In genomic region chr6:31204434-31204833, GRCm38 (mm10) we compare ENCODE assay signal across 25 mouse cellular contexts.
DNase-seq lines count a peak whose midpoint lies in the region; ATAC-seq and TF ChIP-seq lines count a peak whose summit lies in the region.
"Had no signal": no experiment of that assay in that cellular context is flagged by ENCODE, and none has a peak within 500 bp of the region (broad histone marks: within the 10 kb centered on the region; RNA-seq: fewer than 3 reads in every experiment).

No protein-coding gene starts in this region.

- peaks cover 2% of the 10 kb centered on the region; the same call in 1 of the 2 replicates for H3K36me3 ChIP-seq in kidney, adult 2 months (ENCODE audit: control insufficient read depth, insufficient read depth, low read length)
- H3K36me3 ChIP-seq in kidney, embryonic 16.5 days (ENCODE audit: insufficient read depth, low read length): no peaks in the 10 kb centered on the region
- H3K36me3 ChIP-seq: embryonic facial prominence, embryonic 10.5 days; embryonic facial prominence, embryonic 13.5 days; forebrain, embryonic 10.5 days; hindbrain, embryonic 10.5 days; hindbrain, embryonic 13.5 days; intestine, embryonic 15.5 days had no signal

- TF ChIP-seq CTCF in kidney, adult 2 months (conservative IDR thresholded peaks at IDR 0.05; ENCODE audit: insufficient read depth, insufficient read length, low read depth, low read length): no peak
- no peak for TF ChIP-seq CTCF in lung, adult 2 months (IDR thresholded peaks at IDR 0.05; ENCODE audit: insufficient read depth, low read length)

- peaks cover 29% of the 10 kb centered on the region for H3K4me1 ChIP-seq in kidney, adult 2 months (ENCODE audit: control insufficient read depth, insufficient read depth, low read length)
- no peaks in the 10 kb centered on the region for H3K4me1 ChIP-seq in kidney, embryonic 16.5 days (ENCODE audit: insufficient read depth, low read length)
- peaks cover 27% of the 10 kb centered on the region for H3K4me1 ChIP-seq in lung, adult 2 months (ENCODE audit: control insufficient read depth, insufficient read depth, low read length)
- H3K4me1 ChIP-seq: embryonic facial prominence, embryonic 10.5 days; embryonic facial prominence, embryonic 13.5 days; forebrain, embryonic 10.5 days; forebrain, embryonic 13.5 days; hindbrain, embryonic 10.5 days; hindbrain, embryonic 13.5 days; intestine, embryonic 15.5 days had no signal

- TF ChIP-seq POLR2A in kidney, adult 2 months (IDR thresholded peaks at IDR 0.05; ENCODE audit: low read depth, low read length): no peak
- no peak for TF ChIP-seq POLR2A in lung, adult 2 months (IDR thresholded peaks at IDR 0.05; ENCODE audit: borderline replicate concordance, extremely low read depth, low read depth, low read length)

- no peak overlapping the region for H3K4me3 ChIP-seq in kidney, adult 2 months (ENCODE audit: insufficient read depth, low read depth, low read length)
- no peak overlapping the region for H3K4me3 ChIP-seq in kidney, embryonic 16.5 days (ENCODE audit: low read length)
- H3K4me3 ChIP-seq in lung, adult 2 months (replicated peaks; ENCODE audit: extremely low read depth, low read depth, low read length): no peak overlapping the region
- H3K4me3 ChIP-seq: embryonic facial prominence, embryonic 10.5 days; embryonic facial prominence, embryonic 13.5 days; erythroblast, embryonic 14.5 days; forebrain, embryonic 10.5 days; forebrain, embryonic 13.5 days; hindbrain, embryonic 10.5 days; hindbrain, embryonic 13.5 days; intestine, embryonic 15.5 days had no signal

- no peak for ATAC-seq in CD4-positive, CD25-positive, alpha-beta regulatory T cell, adult 4 months
- ATAC-seq in kidney, embryonic 16.5 days (ENCODE audit: low FRiP score, low TSS enrichment): no peak
- ATAC-seq: forebrain, embryonic 13.5 days; forebrain, embryonic 16.5 days; hindbrain, embryonic 16.5 days; intestine, embryonic 15.5 days had no signal

- H3K27me3 ChIP-seq in kidney, adult 2 months (replicated peaks; ENCODE audit: control insufficient read depth, insufficient read depth, low read length): no peaks in the 10 kb centered on the region
- no peaks in the 10 kb centered on the region for H3K27me3 ChIP-seq in kidney, embryonic 16.5 days (ENCODE audit: insufficient read depth, low read length)
- H3K27me3 ChIP-seq: embryonic facial prominence, embryonic 13.5 days; forebrain, embryonic 13.5 days; intestine, embryonic 15.5 days had no signal

- H3K27ac ChIP-seq in kidney, adult 2 months (ENCODE audit: insufficient read depth, low read depth, low read length): peak overlapping the region; percentile 20; the same call in 1 of the 2 replicates
- no peak overlapping the region for H3K27ac ChIP-seq in kidney, embryonic 16.5 days (ENCODE audit: low read length)
- H3K27ac ChIP-seq: embryonic facial prominence, embryonic 10.5 days; embryonic facial prominence, embryonic 13.5 days; forebrain, embryonic 10.5 days; forebrain, embryonic 13.5 days; hindbrain, embryonic 10.5 days; hindbrain, embryonic 13.5 days; intestine, embryonic 15.5 days had no signal

- DNase-seq in CD4-positive, CD25-positive, alpha-beta regulatory T cell, adult 2 months (ENCODE audit: low read depth, low spot score): peak; percentile 3
- no peak for DNase-seq in kidney, adult 2 months
- peak; percentile 2 for DNase-seq in lung, adult 2 months
- no peak for DNase-seq in lung, postnatal 25 days (ENCODE audit: low spot score)
- DNase-seq: adrenal gland, adult 2 months; adrenal gland, postnatal 14 days; cerebellum, adult 11 months; cerebellum, adult 8-10 months; cerebellum, postnatal 10 days; embryo, embryonic 11 days; gastrocnemius, postnatal 25 days; heart, postnatal 36 days had no signal

- H3K4me2 ChIP-seq in kidney, embryonic 16.5 days (replicated peaks; ENCODE audit: low read depth, low read length): no peak overlapping the region
- H3K4me2 ChIP-seq: embryonic facial prominence, embryonic 13.5 days; forebrain, embryonic 13.5 days; heart, embryonic 11.5 days; hindbrain, embryonic 13.5 days; intestine, embryonic 15.5 days had no signal

- H3K9me3 ChIP-seq in kidney, embryonic 16.5 days (ENCODE audit: low read length): no peaks in the 10 kb centered on the region
- H3K9me3 ChIP-seq: embryonic facial prominence, embryonic 10.5 days; embryonic facial prominence, embryonic 13.5 days; forebrain, embryonic 10.5 days; forebrain, embryonic 13.5 days; hindbrain, embryonic 10.5 days; hindbrain, embryonic 13.5 days; intestine, embryonic 15.5 days had no signal

- WGBS in kidney, adult 2 months: 91% methylated on average over 3 of the region's 3 CpGs
- WGBS in kidney, embryonic 16.5 days: 91% methylated on average over 3 of the region's 3 CpGs
- 83% methylated on average over 3 of the region's 3 CpGs for WGBS in lung, adult 2 months

- H3K9ac ChIP-seq in kidney, embryonic 16.5 days (replicated peaks; ENCODE audit: low read length): no peak overlapping the region
- H3K9ac ChIP-seq: embryonic facial prominence, embryonic 13.5 days; forebrain, embryonic 13.5 days; hindbrain, embryonic 13.5 days; intestine, embryonic 15.5 days had no signal

Comparison
In these comparisons a context has a peak if more than half of its experiments do, and no peak if none do; other contexts are left out.
1. DNase-seq: peak in CD4-positive, CD25-positive, alpha-beta regulatory T cell, adult 2 months (single experiment) and lung, adult 2 months (single experiment); none in kidney, adult 2 months (single experiment) and lung, postnatal 25 days (single experiment).